Mouse (Mus musculus) adrenal gland, postnatal 4 days (tissue): ENCODE results near the gene Taf1b. TPM values are rescaled to one million over a fixed set of nuclear protein-coding genes. Genes with fewer than 3 reads are reported as not detected.
"Not testable (repeated sequence)": the region's sequence is repeated elsewhere in the genome, so short reads cannot be mapped to it uniquely, and the experiment has no call there.

ENCODE experiments used
- DNase-seq, 2 experiments: peaks; one replicate each; pipeline ENCODE4 v3.0.0; 2021 to 2022; ENCODE audit warnings: low spot score in 2 of 2, mixed read lengths in 2 of 2
- long read RNA-seq, 2 experiments: library from polyadenylated mRNA; stranded (forward); transcript quantifications; one replicate each; pipeline ENCODE4 v2.0.0; 2021
- total RNA-seq, 2 experiments: library from RNA; stranded (reverse); gene quantifications; 2 replicates each; pipeline ENCODE4 v1.2.3; 2021

Gene Taf1b
- 10 to 100 TPM; 20.1 to 25.2 TPM for total RNA-seq
- long read RNA-seq, experiment 1, transcript Taf1b-201 (15 exons, 2,209 nt): major isoform, 13 of 16 reads
- long read RNA-seq, experiment 1, partial matches to known transcripts: 0 of 16 reads
- long read RNA-seq, experiment 1, other reads (novel, unspliced or antisense): 3 of 16 reads
- long read RNA-seq, experiment 2, transcript Taf1b-201 (15 exons, 2,209 nt): major isoform, 19 of 29 reads
- long read RNA-seq, experiment 2, partial matches to known transcripts: 2 of 29 reads
- long read RNA-seq, experiment 2, other reads (novel, unspliced or antisense): 8 of 29 reads

DNA sequence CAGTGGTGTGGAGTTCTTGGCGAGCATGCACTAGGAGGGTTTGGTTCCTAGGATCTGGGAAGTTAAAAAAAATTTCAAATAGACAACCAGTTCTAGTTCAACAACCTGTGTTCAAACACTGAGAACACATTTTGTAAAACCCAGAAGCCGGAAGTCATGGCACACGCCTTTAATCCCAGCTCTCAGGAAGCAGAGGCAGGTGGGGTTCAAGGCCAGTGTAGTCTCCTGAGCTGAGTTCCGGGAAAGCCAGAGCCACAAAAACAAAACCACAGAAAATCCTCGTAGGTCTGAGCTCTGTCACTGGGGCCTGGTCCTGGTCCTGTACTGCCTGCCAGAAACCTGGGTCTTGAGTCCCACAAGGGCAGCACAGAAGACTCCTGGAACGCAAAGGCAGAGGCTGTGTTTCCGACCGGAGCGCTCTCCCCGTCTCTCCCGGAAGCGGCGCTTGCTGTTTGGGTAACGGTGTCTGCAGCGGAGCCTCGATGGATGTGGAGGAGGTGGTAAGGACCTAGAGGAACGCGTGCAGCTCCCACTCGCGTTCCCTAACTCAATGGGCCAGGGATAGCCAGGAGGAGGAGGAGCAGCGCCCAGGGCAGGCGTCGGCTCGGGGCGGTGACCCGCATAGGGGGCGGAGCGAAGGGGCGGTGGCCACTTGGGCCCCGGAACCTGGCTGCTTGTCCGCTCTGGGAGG, at the start of gene Taf1b:
Gene Taf1b, plus strand, starts transcription at position 210 of the 691 bp plus-strand sequence.
- DNase-seq: peak; percentile 63 to 75

DNA sequence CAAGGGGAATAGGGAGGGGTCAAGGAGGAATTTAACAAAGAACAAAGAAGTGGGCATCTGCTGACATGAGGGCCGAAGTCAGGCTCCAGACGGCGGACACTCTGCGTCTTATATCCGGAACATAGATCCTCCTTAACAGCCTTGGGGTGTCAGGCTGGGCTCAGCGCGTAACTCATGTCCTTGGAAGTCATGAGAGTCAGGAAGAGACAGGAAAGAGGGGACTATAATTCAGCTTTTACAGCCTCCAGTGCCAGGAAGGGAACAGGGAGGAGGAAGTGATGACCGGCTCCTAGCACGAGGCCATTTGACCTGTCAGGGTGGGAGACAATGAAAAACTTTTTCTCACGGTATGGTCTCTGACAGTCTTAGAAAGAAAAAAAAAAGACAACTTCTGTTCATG, 37.8 kb upstream of the Taf1b start:
- no peak for DNase-seq

DNA sequence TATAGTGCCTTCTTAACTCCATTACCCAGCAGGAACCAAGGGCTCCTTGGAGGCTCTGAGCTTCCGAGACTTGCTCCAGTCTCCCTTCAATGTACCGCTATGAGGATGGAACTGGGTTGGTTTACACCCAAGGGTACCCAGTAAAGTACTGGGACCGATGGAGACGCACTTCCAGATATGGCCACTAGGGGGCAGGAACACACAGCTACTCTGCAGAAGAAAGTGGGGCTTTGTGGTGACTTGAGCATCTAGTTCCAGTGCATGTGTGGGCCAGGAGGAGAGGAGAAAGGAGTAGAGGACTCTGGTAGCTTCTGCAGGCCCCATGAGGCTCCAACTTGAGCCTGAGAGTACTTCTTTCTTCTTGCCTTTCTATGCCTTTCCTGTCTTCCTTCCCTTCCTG, 36.0 kb upstream of the Taf1b start:
- not testable (repeated sequence) for DNase-seq

DNA sequence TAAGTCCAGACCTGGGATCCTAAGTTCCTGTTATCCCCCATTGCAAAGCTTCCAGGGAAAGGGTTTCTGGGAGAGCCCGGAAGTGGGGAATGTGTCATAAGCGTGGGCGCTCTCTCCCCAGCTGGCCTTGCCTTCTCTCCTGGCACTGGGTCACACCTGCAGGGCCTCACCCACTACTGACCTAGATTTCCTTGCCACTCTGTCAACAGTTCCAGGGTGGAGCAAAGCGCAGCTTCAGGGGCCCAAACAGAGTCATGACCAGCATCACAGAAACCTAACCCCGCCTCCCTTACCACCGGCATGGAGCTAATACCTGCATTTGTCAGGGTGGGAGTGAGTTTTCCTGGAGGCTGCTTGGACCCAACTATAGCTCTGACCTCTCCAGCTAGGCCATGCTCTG, 34.7 kb upstream of the Taf1b start:
- DNase-seq: not testable (repeated sequence)

DNA sequence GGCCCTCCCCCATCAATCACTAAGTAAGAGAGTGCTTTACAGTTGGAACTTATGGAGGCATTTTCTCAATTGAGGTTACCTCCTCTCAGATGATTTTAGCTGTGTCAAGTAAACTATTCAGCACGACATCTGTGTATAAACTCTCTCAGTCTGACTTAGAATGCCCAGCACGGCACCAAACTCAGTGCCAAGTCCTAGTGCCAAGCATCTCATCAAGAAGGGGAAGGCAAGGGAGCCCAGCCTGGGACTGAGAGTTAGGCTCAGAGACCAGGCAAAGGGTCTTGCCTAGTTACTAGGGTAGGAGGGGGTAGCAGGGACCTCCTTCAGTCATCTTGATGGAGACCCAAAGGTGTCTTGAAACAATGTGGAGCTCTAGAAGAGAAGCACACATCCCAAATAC, 29.2 kb upstream of the Taf1b start:
- DNase-seq: no peak

DNA sequence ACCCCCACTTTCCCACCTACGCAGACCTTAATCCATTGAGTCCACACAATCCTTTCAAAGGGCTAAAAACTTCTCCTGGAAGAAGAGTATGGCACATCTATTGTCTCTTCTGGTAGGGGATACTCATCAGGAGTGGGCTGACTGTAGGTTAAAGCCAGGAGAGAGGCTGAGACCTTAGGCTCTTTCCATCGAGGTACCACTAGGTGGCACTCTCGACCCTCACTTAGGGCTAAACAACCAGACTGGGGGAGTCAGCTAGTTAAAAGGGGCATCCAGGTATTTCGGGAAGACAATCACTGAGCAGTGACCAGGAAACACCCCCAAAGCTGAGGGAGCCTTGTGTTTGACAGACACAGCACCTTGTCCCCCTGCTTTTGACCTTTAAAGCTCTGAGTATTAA, 27.2 kb upstream of the Taf1b start:
- no peak for DNase-seq

DNA sequence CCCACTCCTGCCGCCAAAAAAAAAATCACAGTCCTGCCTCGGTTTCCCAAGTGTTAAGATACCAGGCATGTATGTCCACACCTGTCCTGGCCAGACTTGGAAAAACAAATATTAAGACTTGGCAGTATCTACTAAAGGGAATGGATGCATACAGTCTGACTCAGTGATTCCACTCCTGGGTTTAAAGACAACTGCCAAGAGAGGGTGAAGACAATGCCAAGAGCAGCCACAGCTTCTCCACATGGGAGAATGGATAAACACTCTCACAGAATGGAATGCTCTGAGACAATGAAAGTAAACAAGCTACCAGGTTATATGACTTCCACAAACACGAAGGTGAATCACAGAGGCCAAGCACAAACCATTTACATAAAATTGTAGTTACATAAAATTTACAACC, 24.9 kb upstream of the Taf1b start:
- no peak for DNase-seq

DNA sequence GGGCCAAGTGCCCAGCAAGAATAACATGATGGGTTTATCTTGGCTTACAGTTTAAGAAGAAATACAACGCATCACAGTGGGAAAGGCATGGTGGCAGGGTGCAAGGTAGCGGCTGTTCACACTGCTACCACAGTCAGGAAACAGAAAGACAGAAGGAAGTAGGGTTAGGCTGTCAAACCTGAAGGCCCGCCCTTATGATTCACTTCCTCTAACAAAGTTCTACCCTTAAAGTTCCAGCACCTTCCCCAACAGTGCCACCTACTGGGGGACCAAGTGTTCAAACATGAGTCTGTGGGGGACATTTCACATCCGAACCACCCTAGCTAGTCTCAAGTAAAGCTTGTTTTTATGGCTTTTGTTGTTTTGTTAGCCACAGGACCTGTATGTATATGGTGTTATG, 13.2 kb upstream of the Taf1b start:
- DNase-seq: no peak

DNA sequence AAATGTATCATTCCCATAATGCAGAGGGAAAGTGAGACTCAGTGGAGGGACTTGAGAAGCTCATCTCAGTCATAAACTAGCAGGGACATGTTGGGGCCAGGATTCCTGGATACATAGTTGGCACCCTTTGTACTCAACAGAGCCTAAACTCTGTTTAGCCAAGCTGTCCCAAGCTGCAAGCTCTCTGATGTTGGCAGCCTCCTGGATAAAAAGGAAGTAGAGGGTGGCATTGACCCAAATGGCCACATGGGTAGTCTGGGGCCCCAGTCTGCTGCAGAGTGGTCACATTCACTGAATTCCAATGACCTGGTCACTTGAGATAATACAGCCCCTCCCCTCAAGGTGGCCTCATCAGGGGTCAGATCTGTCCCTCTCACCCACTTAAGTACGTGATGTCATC, 11.3 kb upstream of the Taf1b start:
- no peak for DNase-seq

DNA sequence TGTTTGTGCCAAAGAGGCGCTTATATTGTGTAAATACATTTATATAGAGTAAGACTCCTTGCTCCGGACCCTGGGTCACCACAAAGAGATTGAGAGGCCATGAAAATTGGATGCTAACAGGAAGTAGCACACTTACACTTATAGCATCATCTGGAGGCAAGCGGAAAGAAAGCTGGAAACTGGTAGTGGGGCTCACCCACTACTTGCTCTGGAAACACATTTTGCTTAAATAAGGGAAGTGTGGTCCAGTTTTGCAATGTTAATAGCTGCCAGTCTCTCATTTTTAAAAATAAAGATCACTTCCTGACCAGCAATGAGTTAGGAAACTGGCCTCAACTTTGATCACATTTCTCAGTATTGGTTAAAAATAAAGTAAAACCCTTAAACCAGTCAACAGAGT, 5.7 kb upstream of the Taf1b start:
- DNase-seq: not testable (repeated sequence)

DNA sequence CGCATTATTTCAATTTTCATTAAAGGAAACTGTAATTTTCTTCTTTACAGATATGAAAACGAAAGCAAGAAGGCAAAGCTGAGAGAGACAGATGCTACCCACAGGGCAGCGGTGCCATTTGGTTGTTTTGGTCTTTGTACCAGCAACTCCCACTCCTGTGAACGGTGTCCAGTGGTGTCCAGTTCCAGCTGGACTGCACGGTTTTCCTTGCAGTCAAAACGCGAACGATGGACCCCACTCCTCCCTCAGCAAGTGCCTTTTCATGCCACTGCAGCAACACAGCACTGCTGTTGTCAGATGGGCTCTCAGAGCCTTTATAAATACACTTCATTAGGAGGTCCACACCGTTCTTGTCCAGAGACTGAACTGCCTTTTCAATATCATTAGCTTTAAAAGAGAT, 5.1 kb upstream of the Taf1b start:
- no peak for DNase-seq

DNA sequence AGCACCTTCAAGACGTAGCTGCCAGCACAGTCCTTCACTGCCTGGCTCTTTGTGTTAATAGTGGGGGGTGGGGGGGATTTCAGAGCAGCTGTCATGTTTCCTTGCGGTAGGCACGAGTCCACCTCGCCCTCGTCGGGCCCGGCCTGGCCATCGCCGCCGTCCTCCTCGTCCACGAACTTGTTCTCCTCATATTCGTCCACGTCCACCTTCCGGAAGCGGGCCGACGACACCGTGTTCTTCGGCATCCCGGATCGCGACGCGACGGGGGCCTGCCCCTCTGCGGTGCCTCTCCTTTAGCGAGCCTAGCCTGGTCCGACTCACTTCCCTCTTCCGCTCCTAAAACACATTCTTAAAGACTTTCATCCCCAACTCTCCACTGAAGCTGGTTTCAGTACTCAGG, 4.7 kb upstream of the Taf1b start:
- no peak for DNase-seq

DNA sequence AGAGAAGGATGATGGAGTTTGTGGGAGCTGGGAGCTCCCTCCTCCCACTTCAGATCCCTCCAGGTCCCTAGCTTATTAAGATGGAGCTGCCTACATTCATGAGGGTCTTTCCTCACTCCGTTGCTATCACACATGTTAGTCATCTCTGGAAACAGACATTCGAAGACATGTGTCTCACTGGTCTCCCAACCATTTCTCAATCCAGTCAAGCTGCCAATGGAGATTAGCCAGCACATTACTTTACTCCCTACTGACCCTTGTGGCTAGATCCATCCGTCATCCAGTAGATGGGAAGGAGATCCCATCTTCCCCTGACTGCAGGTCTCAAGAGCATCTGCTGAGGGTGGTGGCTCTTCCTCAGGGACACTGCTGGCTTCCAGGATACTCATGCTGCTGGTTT, 3.4 kb upstream of the Taf1b start:
- not testable (repeated sequence) for DNase-seq

DNA sequence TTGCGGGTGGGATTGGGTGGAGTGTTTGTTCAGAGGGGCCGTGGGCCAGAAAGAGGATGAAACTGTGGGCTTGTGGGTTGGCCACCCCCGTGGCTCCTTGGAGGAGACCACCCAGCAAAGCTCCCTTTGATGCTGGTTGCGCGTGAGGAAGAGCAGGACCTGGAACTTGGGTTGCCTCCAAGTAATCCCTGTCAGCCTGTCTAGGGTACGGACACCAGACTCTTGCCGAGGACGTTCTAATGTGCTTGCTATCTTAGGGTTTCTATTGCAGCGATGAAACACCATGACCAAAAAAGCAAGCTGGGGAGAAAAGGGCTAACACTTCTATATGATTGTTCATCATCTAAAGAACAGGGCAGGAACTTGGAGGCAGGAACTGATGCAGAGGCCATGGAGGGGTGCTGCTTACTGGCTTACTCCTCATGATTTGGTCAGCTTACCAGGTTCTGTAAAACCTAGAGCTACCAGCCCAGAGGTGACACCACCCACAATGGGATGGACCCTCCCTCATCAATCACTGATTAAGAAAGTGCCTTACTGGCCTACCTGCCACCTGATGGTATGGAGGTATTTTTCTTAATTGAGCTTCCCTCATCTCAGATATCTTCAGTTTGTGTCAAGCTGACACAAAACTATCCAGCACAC, 804 bp downstream of the Taf1b start:
- not testable (repeated sequence) for DNase-seq

DNA sequence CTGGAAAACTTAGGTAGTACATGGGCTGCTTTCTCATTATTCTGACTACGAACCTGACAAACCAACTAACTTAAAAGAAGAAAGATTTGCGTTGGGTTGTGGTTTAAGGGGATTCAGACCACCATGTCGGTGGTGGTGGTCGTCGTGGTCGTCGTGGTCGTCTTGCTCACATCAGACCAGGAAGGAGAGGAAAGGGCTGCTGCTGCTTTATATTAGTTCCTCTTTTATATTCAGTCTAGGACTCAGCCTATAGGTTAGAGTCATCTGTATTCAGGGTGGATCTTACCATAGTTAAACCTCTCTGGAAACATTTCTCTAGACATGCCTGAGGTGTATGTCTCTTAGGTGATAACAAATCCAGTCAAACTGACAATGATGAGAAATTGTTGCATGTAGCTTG, 19.0 kb downstream of the Taf1b start:
- DNase-seq: no peak

DNA sequence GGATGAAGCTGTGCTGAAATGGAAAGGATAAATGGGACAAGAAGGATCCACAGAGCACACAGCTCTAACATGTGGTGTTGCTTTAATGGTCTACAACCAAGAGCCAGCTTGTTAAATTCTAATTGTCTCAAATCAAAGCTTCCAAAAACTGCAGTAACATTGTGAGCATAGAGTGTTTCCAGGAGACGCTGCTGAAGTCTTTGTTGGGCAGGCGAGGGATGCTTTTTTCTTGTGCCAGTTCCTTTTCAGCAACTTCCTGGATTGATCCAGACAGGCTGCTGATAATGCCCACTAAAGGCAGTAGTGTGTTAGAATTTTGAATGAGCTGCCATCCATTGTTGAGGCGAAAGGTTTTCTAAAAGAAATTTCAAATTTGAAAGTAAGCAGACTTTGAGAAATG, 22.9 kb downstream of the Taf1b start:
- no peak for DNase-seq

DNA sequence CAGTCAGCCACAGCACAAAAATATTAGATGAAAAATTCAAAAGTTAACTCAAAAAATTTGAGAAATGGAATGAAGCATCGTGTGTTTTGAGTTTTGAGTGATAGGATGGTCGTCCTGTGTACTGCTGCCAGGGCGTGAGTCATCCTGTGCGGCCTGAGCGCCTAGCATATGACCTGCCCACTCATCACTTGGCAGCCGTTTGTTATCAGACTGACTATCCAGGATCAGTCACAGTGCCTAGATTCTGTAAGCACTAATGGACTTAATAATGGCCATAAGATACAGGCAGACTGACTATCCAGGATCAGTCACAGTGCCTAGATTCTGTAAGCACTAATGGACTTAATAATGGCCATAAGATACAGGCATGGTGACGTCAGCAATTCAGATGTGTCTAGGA, 26.9 kb downstream of the Taf1b start:
- peak in 1 of 2 experiments; percentile 8 for DNase-seq

DNA sequence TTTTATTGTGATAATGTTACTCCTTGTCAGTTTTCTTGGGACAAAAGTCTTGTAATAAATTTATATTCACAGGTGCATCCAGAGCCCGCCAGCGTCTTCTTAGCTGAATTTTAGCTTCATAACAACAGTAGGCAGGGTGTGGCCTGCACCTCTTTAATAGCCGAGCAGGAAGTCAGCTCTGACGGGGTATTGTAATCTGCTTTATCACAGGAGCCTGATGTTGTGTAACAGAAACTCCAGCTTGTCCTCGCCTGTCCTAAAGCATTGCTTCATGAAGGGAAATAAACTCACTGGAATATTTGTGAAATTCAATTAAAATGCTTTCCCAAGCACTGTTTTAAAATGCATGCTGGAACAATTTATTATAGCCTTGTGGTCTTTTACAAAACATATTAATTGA, 38.2 kb downstream of the Taf1b start:
- no peak for DNase-seq

DNA sequence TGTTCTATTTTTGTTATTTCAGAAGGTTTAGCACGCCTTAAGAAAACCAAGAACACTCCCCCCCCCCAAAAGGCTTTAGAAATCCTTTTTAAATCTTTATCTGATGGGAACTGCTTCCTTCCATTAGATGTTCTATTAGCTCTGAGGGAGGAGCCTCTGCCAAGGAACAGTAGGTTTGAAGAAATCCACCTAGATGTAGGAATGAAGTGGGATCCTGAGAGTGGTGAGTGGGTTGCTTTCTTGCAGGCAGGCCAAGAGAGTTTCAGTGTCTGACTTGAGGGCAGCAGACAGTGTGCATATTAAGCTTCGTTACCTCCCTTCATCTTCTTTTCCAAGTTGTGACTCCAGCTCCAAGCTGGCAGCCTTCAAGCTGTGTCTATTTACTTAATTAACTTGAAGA, 39.0 kb downstream of the Taf1b start:
- no peak for DNase-seq

DNA sequence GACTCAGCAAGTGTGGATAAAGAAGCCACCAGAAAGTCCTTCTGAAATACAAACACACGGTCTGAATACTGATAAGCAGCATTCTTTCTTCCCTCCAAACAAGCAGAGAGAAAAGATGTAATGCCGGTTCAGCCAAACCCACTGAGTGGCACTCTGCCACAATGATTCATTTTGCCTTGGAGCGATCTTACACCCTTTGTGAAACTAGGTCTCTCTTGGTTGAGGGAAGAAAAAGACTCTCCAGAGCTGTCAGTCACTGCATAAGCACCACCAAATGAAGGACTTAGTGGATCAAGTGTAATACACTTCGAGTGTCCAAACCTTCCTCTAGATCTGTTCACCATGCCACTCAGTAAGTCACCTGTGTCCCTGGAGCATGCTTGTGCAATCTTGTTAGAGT, 39.8 kb downstream of the Taf1b start:
- no peak for DNase-seq

DNA sequence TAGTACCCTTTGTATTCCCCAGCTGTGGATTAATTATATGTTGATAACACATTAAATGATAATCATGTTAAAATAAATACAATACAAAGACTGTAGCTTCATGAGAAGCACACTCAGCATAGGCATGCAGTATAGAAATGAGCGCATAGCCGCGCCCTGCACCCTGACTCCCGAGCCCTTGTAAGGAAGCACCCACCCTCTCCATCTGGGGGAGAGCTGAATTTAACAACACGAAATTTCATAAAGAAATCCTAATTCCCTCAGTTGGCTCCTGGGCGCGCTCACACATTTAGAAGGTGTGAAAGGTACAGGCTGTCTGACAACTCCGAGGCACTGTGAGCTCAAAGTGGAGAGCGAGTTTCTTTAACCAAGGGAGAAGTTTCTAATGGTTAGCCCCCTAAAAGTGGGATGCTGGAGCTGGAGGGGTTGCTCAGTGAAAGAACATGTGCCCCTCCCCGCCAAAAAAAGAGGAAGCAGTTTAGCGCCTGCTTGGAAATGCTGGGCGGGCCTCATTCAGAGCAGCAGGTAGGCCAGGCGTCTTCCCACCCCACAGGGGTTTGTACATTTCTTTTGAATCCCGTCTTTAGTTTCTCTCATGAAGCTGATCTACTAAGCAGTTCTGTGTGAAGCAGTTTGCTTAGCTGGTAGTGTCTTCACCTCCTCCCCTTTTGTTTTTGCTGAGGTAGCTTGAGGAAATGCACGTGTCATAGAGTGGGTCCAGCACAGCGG, 43.4 kb downstream of the Taf1b start:
- DNase-seq: no peak

DNA sequence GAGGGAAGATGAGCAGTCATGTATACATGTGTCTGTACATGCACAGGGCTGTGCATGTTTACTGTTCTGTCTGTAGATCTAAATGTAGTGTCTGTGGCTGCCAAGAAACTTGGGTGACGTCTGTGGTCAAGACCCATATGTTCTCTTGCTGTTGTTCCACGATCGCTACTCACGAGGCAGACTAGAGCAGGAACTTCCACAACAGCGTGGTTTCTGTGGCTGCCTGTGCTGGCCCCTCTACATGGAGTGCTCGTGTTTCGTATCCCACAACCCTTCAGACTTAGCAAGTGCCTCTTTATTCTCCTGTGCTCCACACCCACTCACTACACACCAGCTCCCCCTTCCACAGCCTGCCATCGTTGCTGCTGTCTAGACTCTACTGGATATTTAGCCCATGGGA, 49.5 kb downstream of the Taf1b start:
- no peak for DNase-seq
